ENCODE assay signal across 7 mouse cellular contexts in genomic region chr3:49866061-49866515, GRCm38 (mm10).
DNase-seq lines count a peak whose midpoint lies in the region; ATAC-seq and TF ChIP-seq lines count a peak whose summit lies in the region.

No protein-coding gene starts in this region.

- ATAC-seq in hindbrain, embryonic 13.5 days (ENCODE audit: low FRiP score): peak; percentile 92
- ATAC-seq in midbrain, embryonic 11.5 days (ENCODE audit: low FRiP score): peak; percentile 94

- H3K27me3 ChIP-seq in hindbrain, embryonic 13.5 days: no peaks in the 10 kb centered on the region
- no peaks in the 10 kb centered on the region for H3K27me3 ChIP-seq in midbrain, embryonic 11.5 days (ENCODE audit: control insufficient read depth, insufficient read depth, low read length)
- no peaks in the 10 kb centered on the region for H3K27me3 ChIP-seq in thymus, adult 2 months (ENCODE audit: control insufficient read depth, insufficient read depth, low read length)

- DNase-seq in brain, embryonic 14.5 days (ENCODE audit: low read depth): peak; percentile 87
- peak; percentile 48 for DNase-seq in embryo, embryonic 11.5 days (ENCODE audit: low read depth, low spot score)
- peak; percentile 95 for DNase-seq in midbrain, embryonic 11.5 days (ENCODE audit: low spot score, missing footprints)
- no peak for DNase-seq in adrenal gland, postnatal 36 days
- DNase-seq in gastrocnemius, postnatal 10 days: no peak
- no peak for DNase-seq in thymus, adult 2 months

- H3K4me1 ChIP-seq in hindbrain, embryonic 13.5 days (replicated peaks): peaks cover 26% of the 10 kb centered on the region
- peaks cover 32% of the 10 kb centered on the region for H3K4me1 ChIP-seq in midbrain, embryonic 11.5 days (ENCODE audit: control insufficient read depth, insufficient read depth, low read length)
- H3K4me1 ChIP-seq in thymus, adult 2 months (replicated peaks; ENCODE audit: control insufficient read depth, insufficient read depth, low read length): no peaks in the 10 kb centered on the region

- no peaks in the 10 kb centered on the region for H3K36me3 ChIP-seq in hindbrain, embryonic 13.5 days
- H3K36me3 ChIP-seq in midbrain, embryonic 11.5 days (ENCODE audit: control insufficient read depth, insufficient read depth, low read length): no peaks in the 10 kb centered on the region
- no peaks in the 10 kb centered on the region for H3K36me3 ChIP-seq in thymus, adult 2 months (ENCODE audit: control insufficient read depth, insufficient read depth, low read length)

- 4% methylated on average over 11 of the region's 11 CpGs for WGBS in hindbrain, embryonic 13.5 days
- 10% methylated on average over 11 of the region's 11 CpGs for WGBS in midbrain, embryonic 11.5 days
- WGBS in thymus, adult 2 months: 68% methylated on average over 11 of the region's 11 CpGs

- TF ChIP-seq POLR2A in brain, embryonic 14.5 days (IDR thresholded peaks at IDR 0.05; ENCODE audit: borderline replicate concordance, extremely low read depth, insufficient read depth, insufficient read length, poor library complexity, severe bottlenecking): no peak
- TF ChIP-seq POLR2A in thymus, adult 2 months (IDR thresholded peaks at IDR 0.05; ENCODE audit: control insufficient read depth, extremely low read depth, insufficient read depth, low read length, poor library complexity): no peak

- H3K27ac ChIP-seq in hindbrain, embryonic 13.5 days: peak overlapping the region; percentile 76
- H3K27ac ChIP-seq in midbrain, embryonic 11.5 days (ENCODE audit: low read depth, low read length): peak overlapping the region; percentile 82
- H3K27ac ChIP-seq in thymus, adult 2 months (ENCODE audit: control insufficient read depth, insufficient read depth, low read length): no peak overlapping the region

- no peaks in the 10 kb centered on the region for H3K9me3 ChIP-seq in hindbrain, embryonic 13.5 days
- H3K9me3 ChIP-seq in midbrain, embryonic 11.5 days (ENCODE audit: control insufficient read depth, low read length): no peaks in the 10 kb centered on the region

- no peak overlapping the region for H3K4me3 ChIP-seq in hindbrain, embryonic 13.5 days
- no peak overlapping the region for H3K4me3 ChIP-seq in midbrain, embryonic 11.5 days (ENCODE audit: low read depth, low read length)
- H3K4me3 ChIP-seq in thymus, adult 2 months (ENCODE audit: control insufficient read depth, insufficient read depth, low read length): no peak overlapping the region

- peak overlapping the region; percentile 39 for H3K4me2 ChIP-seq in hindbrain, embryonic 13.5 days
- peak overlapping the region; percentile 26 for H3K4me2 ChIP-seq in midbrain, embryonic 11.5 days

- no peak for TF ChIP-seq CTCF in brain, embryonic 14.5 days (IDR thresholded peaks at IDR 0.05; ENCODE audit: borderline replicate concordance, extremely low read depth, insufficient read depth, insufficient read length)
- TF ChIP-seq CTCF in thymus, adult 2 months (IDR thresholded peaks at IDR 0.05; ENCODE audit: borderline replicate concordance, control insufficient read depth, extremely low read depth, insufficient read depth, low read length, poor library complexity): no peak

- H3K9ac ChIP-seq in hindbrain, embryonic 13.5 days: peak overlapping the region; percentile 39; the same call in 1 of the 2 replicates
- peak overlapping the region; percentile 49 for H3K9ac ChIP-seq in midbrain, embryonic 11.5 days (ENCODE audit: low read length)

Comparison
In these comparisons a context has a peak if more than half of its experiments do, and no peak if none do; other contexts are left out.
1. DNase-seq: peak in brain, embryonic 14.5 days (single experiment), embryo, embryonic 11.5 days (single experiment) and midbrain, embryonic 11.5 days (single experiment); none in adrenal gland, postnatal 36 days (0 of 2), gastrocnemius, postnatal 10 days (single experiment) and thymus, adult 2 months (single experiment).